Mouse (Mus musculus): ENCODE results near the gene Txnip.

DNA sequence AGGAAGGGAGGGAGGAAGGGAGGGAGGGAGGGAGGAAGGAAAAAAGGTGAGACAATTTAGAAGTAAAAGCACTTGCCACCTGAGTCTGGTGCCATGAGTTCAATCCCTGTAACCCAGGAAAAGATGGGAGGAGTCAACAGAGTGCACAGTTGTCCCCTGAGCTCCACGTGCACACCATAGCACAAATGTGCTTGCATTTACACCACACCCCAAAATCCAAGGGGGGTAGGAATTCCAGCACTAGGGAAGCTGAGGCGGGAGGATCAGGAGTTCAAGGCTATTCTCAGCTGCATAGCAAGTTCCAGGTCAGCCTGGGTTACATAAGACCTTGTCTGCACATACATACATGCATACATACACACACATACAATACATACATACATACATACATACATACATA is 13.6 kb downstream of the Txnip start:
- no peak for TF ChIP-seq FLI1 (IDR thresholded peaks at IDR 0.05; ENCODE audit: low read length)
- TF ChIP-seq GATA1 (IDR thresholded peaks at IDR 0.05; ENCODE audit: borderline replicate concordance, low read length): no peak

Measured in megakaryocyte, embryonic 14.5 days (primary cell).